Comparison of ENCODE assay signal across 13 mouse cellular contexts in the genomic region with DNA sequence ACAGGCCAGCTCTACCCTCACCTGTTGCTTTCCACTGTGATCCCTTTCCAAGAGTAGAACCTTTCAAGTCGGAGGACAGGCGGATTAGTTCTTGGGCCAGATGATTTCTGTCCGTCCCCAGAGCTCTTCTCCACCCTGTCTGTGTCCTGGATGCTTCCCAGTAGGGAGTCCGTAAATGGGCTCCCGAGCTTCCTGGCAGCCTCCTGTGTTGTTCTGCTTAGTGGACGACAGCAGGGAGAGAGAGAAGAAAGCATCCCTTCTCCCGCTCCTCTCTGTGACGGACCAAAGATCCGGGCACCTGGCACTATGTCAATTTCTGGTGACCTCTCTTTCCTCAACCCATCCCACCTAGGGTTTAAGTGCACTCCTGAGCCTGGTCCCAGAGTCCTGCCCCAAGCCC. TPM values are rescaled to one million over a fixed set of nuclear protein-coding genes. Genes with fewer than 3 reads are reported as not detected.
DNase-seq lines count a peak whose midpoint lies in the region; ATAC-seq and TF ChIP-seq lines count a peak whose summit lies in the region.
"Had no signal": no experiment of that assay in that cellular context is flagged by ENCODE, and none has a peak within 500 bp of the region (broad histone marks: within the 10 kb centered on the region; RNA-seq: fewer than 3 reads in every experiment).

No protein-coding gene starts in this region.

- H3K9ac ChIP-seq in heart, embryonic 12.5 days = 0 out of 2 replicates have a peak overlapping the region, but pooled peaks have one; percentile 29
- no peak overlapping the region for H3K9ac ChIP-seq in heart, postnatal 0 days (replicated peaks; ENCODE audit: low read depth, low read length)
- H3K9ac ChIP-seq in stomach, postnatal 0 days (ENCODE audit: low read length) = no peak overlapping the region
- H3K9ac ChIP-seq: hindbrain, embryonic 15.5 days; liver, embryonic 15.5 days had no signal

- H3K9me3 ChIP-seq in heart, embryonic 12.5 days (replicated peaks) = 0 out of 2 replicates have a peak, but pooled peaks cover 2% of the 10 kb centered on the region
- no peaks in the 10 kb centered on the region for H3K9me3 ChIP-seq in heart, postnatal 0 days (replicated peaks; ENCODE audit: control insufficient read depth, low read length)
- H3K9me3 ChIP-seq in stomach, postnatal 0 days (ENCODE audit: control insufficient read depth, low read length) = no peaks in the 10 kb centered on the region
- H3K9me3 ChIP-seq: hindbrain, embryonic 15.5 days; liver, embryonic 15.5 days had no signal

- intact Hi-C loops in heart, postnatal 10 days (cut with DNase I) = loop anchor here (2.0 kb wide), 1 partner anchor 15 kb away; no protein-coding TSS in a partner anchor
- intact Hi-C loops in left cerebral cortex, postnatal 25 days (cut with DNase I) = no loop called here

- no peak overlapping the region for H3K4me3 ChIP-seq in heart, embryonic 12.5 days
- no peak overlapping the region for H3K4me3 ChIP-seq in testis, adult 2 months (ENCODE audit: control insufficient read depth, low read depth, low read length)
- no peak overlapping the region for H3K4me3 ChIP-seq in heart, postnatal 0 days (ENCODE audit: low read depth, low read length)
- no peak overlapping the region for H3K4me3 ChIP-seq in stomach, postnatal 0 days (ENCODE audit: low read depth, low read length)
- H3K4me3 ChIP-seq: hindbrain, embryonic 15.5 days; liver, embryonic 15.5 days had no signal

- WGBS in heart, embryonic 12.5 days = 56% methylated on average over 9 of the region's 9 CpGs
- WGBS in heart, postnatal 0 days = 37% methylated on average over 9 of the region's 9 CpGs
- 40% methylated on average over 9 of the region's 9 CpGs for WGBS in stomach, postnatal 0 days

- peaks cover 68% of the 10 kb centered on the region for H3K4me1 ChIP-seq in heart, embryonic 12.5 days (replicated peaks)
- peaks cover 6% of the 10 kb centered on the region for H3K4me1 ChIP-seq in testis, adult 2 months (ENCODE audit: control insufficient read depth, insufficient read depth, low read length)
- peaks cover 48% of the 10 kb centered on the region for H3K4me1 ChIP-seq in heart, postnatal 0 days (ENCODE audit: control insufficient read depth, insufficient read depth)
- peaks cover 8% of the 10 kb centered on the region; the same call in 1 of the 2 replicates for H3K4me1 ChIP-seq in stomach, postnatal 0 days (replicated peaks; ENCODE audit: control insufficient read depth, insufficient read depth)

- no peak for TF ChIP-seq POLR2A in testis, adult 2 months (IDR thresholded peaks at IDR 0.05; ENCODE audit: control insufficient read depth, low read depth, low read length)

- peak overlapping the region; percentile 27; the same call in 1 of the 2 replicates for H3K4me2 ChIP-seq in heart, embryonic 12.5 days
- H3K4me2 ChIP-seq in heart, postnatal 0 days (ENCODE audit: low read depth, low read length) = no peak overlapping the region
- H3K4me2 ChIP-seq in stomach, postnatal 0 days (replicated peaks; ENCODE audit: low read depth) = no peak overlapping the region
- H3K4me2 ChIP-seq: hindbrain, embryonic 15.5 days; liver, embryonic 15.5 days had no signal

- TF ChIP-seq CTCF in testis, adult 2 months (IDR thresholded peaks at IDR 0.05; ENCODE audit: control insufficient read depth, insufficient read depth, insufficient replicate concordance, low read depth, low read length) = no peak
- no peak for TF ChIP-seq CTCF in heart, postnatal 0 days (IDR thresholded peaks at IDR 0.05; ENCODE audit: low read depth)
- no peak for TF ChIP-seq CTCF in stomach, postnatal 0 days (IDR thresholded peaks at IDR 0.05; ENCODE audit: low read depth)

- peaks cover 3% of the 10 kb centered on the region; the same call in 1 of the 2 replicates for H3K36me3 ChIP-seq in heart, embryonic 12.5 days
- no peaks in the 10 kb centered on the region for H3K36me3 ChIP-seq in testis, adult 2 months (ENCODE audit: control insufficient read depth, insufficient read depth, low read length)
- no peaks in the 10 kb centered on the region; the same call in 1 of the 2 replicates for H3K36me3 ChIP-seq in heart, postnatal 0 days (replicated peaks; ENCODE audit: control insufficient read depth, insufficient read depth, low read length)
- no peaks in the 10 kb centered on the region for H3K36me3 ChIP-seq in stomach, postnatal 0 days (ENCODE audit: control insufficient read depth, insufficient read depth, low read length)
- H3K36me3 ChIP-seq: hindbrain, embryonic 15.5 days had no signal

- H3K27me3 ChIP-seq in heart, embryonic 12.5 days (replicated peaks) = no peaks in the 10 kb centered on the region
- H3K27me3 ChIP-seq in testis, adult 2 months (ENCODE audit: control insufficient read depth, insufficient read depth, low read length) = no peaks in the 10 kb centered on the region
- H3K27me3 ChIP-seq in heart, postnatal 0 days (ENCODE audit: control insufficient read depth, insufficient read depth, low read length) = no peaks in the 10 kb centered on the region
- H3K27me3 ChIP-seq in stomach, postnatal 0 days (ENCODE audit: control insufficient read depth, insufficient read depth, low read length) = no peaks in the 10 kb centered on the region
- H3K27me3 ChIP-seq: hindbrain, embryonic 15.5 days; liver, embryonic 15.5 days had no signal

- TF ChIP-seq EP300 in heart, postnatal 0 days (IDR thresholded peaks at IDR 0.05; ENCODE audit: low read depth) = no peak
- no peak for TF ChIP-seq EP300 in stomach, postnatal 0 days (optimal IDR thresholded peaks at IDR 0.05)

- no peak for ATAC-seq in heart, embryonic 12.5 days (ENCODE audit: insufficient number of reproducible peaks, low FRiP score)
- ATAC-seq in heart, postnatal 0 days (ENCODE audit: insufficient read depth, low read depth) = no peak
- no peak for ATAC-seq in stomach, postnatal 0 days (ENCODE audit: low FRiP score, low TSS enrichment)

- peak overlapping the region; percentile 78 for H3K27ac ChIP-seq in heart, embryonic 12.5 days (ENCODE audit: poor library complexity, severe bottlenecking)
- peak overlapping the region; percentile 62 for H3K27ac ChIP-seq in testis, adult 2 months (ENCODE audit: control insufficient read depth, insufficient read depth, low read depth, low read length)
- H3K27ac ChIP-seq in heart, postnatal 0 days (ENCODE audit: low read depth) = 0 out of 2 replicates have a peak overlapping the region, but pooled peaks have one; percentile 41
- peak overlapping the region; percentile 53 for H3K27ac ChIP-seq in stomach, postnatal 0 days (replicated peaks)
- H3K27ac ChIP-seq: liver, embryonic 15.5 days had no signal

- DNase-seq in heart, postnatal 10 days = no peak
- no peak for DNase-seq in testis, postnatal 14 days (ENCODE audit: low spot score)
- DNase-seq in heart, postnatal 0 days (ENCODE audit: low spot score) = no peak
- no peak for DNase-seq in stomach, postnatal 0 days (ENCODE audit: low spot score)
- DNase-seq in left cerebral cortex, postnatal 25 days (ENCODE audit: low spot score in 2 of 2) = no peak
- no peak for DNase-seq in adipocyte (ENCODE audit: low spot score)
- DNase-seq: layer of hippocampus, postnatal 36 days; midbrain, embryonic 14.5 days; right cerebral cortex, postnatal 4 days had no signal

RNA-seq across cellular contexts. Expression of a gene that starts 49.5 kb away (rescaled TPM):
- 7.8 and 9.7 TPM in 2 replicates for polyA plus RNA-seq in heart, embryonic 12.5 days (2016; fragmentation: Nextera tagmentation; extraction: Ambion mirVana)
- total RNA-seq in heart, postnatal 10 days (2021) = 10 to 100 TPM; 16.0 to 17.5 TPM
- 7.8 and 8.1 TPM in 2 replicates for polyA plus RNA-seq in testis, adult 2 months (2012; rRNA removed)
- 12.6 and 33.7 TPM in 2 replicates for total RNA-seq in heart, postnatal 0 days (2014; rRNA removed; ENCODE audit: low replicate concordance)
- 4.3 TPM in 2 replicates for polyA plus RNA-seq in heart, postnatal 0 days (2015; fragmentation: Nextera tagmentation; extraction: Ambion mirVana)
- 7.4 and 9.0 TPM in 2 replicates for polyA plus RNA-seq in stomach, postnatal 0 days (2015; fragmentation: Nextera tagmentation; extraction: Ambion mirVana)
- total RNA-seq in left cerebral cortex, postnatal 25 days (2021) = 10 to 100 TPM; 31.9 to 38.7 TPM
